Mouse (Mus musculus) lung, embryonic 15.5 days (tissue): ENCODE measurements around the gene Gnl3l. TPM values are rescaled to one million over a fixed set of nuclear protein-coding genes. Genes with fewer than 3 reads are reported as not detected.

Experiments used
- ATAC-seq: fragments of 200-750 bp; cut with Nextera tagmentation; 2 replicates; pipeline ENCODE4 v1.8.0; 2017; ENCODE audit warnings: moderate number of reproducible peaks, borderline replicate concordance; ENCODE audit not compliant: low FRiP score, low TSS enrichment; ENCODE audit errors: extremely low read depth
- H3K27ac ChIP-seq: fragments of 300-500 bp; sonication (generic); 2 replicates; pipeline ENCODE4 v1.5.1; 2015; ENCODE audit warnings: moderate library complexity, mild to moderate bottlenecking, inconsistent platforms
- H3K27me3 ChIP-seq: fragments of 300-500 bp; sonication (generic); 2 replicates; pipeline ENCODE4 v1.6.1; 2015; ENCODE audit warnings: inconsistent platforms
- H3K36me3 ChIP-seq: fragments of 300-500 bp; sonication (generic); 2 replicates; pipeline ENCODE4 v1.6.1; 2015; ENCODE audit warnings: inconsistent platforms
- H3K4me1 ChIP-seq: fragments of 300-500 bp; sonication (generic); 2 replicates; pipeline ENCODE4 v1.6.1; 2015; ENCODE audit warnings: inconsistent platforms
- H3K4me2 ChIP-seq: fragments of 300-500 bp; sonication (generic); 2 replicates; pipeline ENCODE4 v1.6.1; 2015; ENCODE audit warnings: inconsistent platforms, mild to moderate bottlenecking, moderate library complexity
- H3K4me3 ChIP-seq: fragments of 300-500 bp; sonication (generic); 2 replicates; pipeline ENCODE4 v1.5.1; 2015; ENCODE audit warnings: mild to moderate bottlenecking, inconsistent platforms
- H3K9ac ChIP-seq: fragments of 300-500 bp; sonication (generic); 2 replicates; pipeline ENCODE4 v1.6.1; 2015; ENCODE audit warnings: inconsistent platforms
- H3K9me3 ChIP-seq: fragments of 300-500 bp; sonication (generic); 2 replicates; pipeline ENCODE4 v1.6.1; 2016; ENCODE audit warnings: inconsistent platforms
- WGBS: fragments of 180-500 bp; shearing (Covaris S2); methylation state at CpG from one replicate; pipeline ENCODE4 v1.1.7; 2015; 5-methylcytosine and 5-hydroxymethylcytosine counted together
- polyA plus RNA-seq: library from polyadenylated mRNA; unstranded; fragments of >200 nt; fragmentation: Nextera tagmentation; extraction: Ambion mirVana; gene quantifications from 2 replicates; pipeline ENCODE4 v1.2.1, GENCODE M21; 2015

Gene Gnl3l
- polyA plus RNA-seq, 1 experiment from 2014 or later = 27.6 TPM

DNA sequence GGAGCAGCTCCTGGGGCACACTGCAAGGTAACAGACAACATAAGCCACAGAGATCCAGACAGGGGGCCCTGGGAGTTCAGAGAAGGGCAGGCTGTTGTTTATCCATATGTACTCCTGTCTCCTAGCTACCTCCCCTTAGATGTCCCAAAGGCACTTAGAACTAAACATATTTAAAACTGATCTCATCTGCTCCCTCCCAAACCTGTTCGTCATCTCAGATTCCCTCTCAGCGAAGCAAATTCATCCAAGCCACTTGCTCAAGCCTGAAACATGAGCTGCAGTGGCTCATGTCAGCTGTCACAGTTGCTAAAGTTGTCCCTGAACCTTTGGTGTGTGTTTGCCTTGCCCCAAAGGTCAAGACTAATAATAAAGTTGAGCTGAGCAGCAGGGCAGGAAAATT is 61.7 kb downstream of the Gnl3l start:
- WGBS = 26% methylated on average over 2 of the region's 2 CpGs
- Histone ChIP-seq H3K4me1 (0 out of 2 replicates have a peak, but pooled peaks cover 2% of the 10 kb centered on the region), H3K36me3 (no peaks in the 10 kb centered on the region), H3K27ac (no peak overlapping the region), H3K9me3 (no peaks in the 10 kb centered on the region), H3K9ac (no peak overlapping the region), H3K27me3 (no peaks in the 10 kb centered on the region), H3K4me2 (no peak overlapping the region), H3K4me3 (no peak overlapping the region)
- ATAC-seq = no peak

DNA sequence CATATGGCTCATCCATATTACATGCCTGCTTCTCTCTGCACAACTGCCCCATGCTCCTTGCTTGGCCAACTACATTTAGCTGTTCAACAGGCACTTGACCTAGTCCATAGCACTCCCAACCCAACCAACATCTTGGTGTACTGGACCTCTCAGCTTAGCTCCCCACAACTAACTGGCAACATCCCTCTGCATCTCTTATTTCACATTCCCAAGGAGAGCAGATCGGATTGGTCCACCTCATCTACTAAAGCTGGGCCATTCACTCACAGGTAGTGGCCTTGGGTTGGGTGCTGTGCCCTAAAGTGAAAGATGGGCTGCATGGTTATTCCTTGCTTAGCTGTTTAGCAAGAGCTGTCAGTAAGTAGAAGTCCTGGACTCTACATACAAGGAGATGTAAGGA is 62.4 kb downstream of the Gnl3l start:
- Histone ChIP-seq H3K4me2 (no peak overlapping the region), H3K9me3 (no peaks in the 10 kb centered on the region), H3K36me3 (no peaks in the 10 kb centered on the region), H3K4me3 (no peak overlapping the region), H3K9ac (no peak overlapping the region), H3K27me3 (no peaks in the 10 kb centered on the region), H3K27ac (no peak overlapping the region), H3K4me1 (0 out of 2 replicates have a peak, but pooled peaks cover 2% of the 10 kb centered on the region)
- 61% methylated on average over 1 of the region's 1 CpGs for WGBS
- ATAC-seq = no peak

Other genes with a start within 250 kb of the Gnl3l start
- gene Maged2, start 203.0 kb downstream of the Gnl3l start, polyA plus RNA-seq = 908 and 926 TPM in 2 replicates
- 10.7 and 10.8 TPM in 2 replicates for gene Fgd1, start 28.8 kb upstream of the Gnl3l start, polyA plus RNA-seq
- gene Tsr2, start 79.2 kb upstream of the Gnl3l start, polyA plus RNA-seq = 33.1 and 33.4 TPM in 2 replicates
- gene Wnk3, start 180.8 kb upstream of the Gnl3l start, polyA plus RNA-seq = 1.5 and 1.6 TPM in 2 replicates